Mouse (Mus musculus) layer of hippocampus, adult 11-12 months (tissue): ENCODE measurements around the gene Ifnk.

Experiments used
- DNase-seq: peaks from one replicate; pipeline ENCODE4 v3.0.0; 2022; ENCODE audit warnings: low spot score

Gene Ifnk

DNA sequence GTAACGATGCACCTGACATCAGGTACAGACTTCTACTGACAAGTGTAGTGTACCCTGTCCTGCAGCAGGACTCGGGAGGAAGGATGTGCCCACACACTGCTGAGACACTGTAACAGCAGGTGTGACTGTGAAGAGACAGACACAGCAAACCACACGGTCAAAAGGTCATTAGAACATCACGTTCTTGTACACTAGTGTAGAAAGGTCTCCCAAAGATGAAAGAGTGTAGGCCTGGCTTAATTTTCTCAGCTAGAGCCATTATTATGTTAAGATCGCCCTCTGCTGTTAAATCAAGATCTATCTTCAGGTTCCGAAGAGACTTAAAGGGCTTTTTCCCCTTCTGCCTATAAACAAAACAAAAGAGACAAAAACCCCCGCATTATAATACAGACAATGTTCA is 40.9 kb downstream of the Ifnk start:
- DNase-seq, result no peak

DNA sequence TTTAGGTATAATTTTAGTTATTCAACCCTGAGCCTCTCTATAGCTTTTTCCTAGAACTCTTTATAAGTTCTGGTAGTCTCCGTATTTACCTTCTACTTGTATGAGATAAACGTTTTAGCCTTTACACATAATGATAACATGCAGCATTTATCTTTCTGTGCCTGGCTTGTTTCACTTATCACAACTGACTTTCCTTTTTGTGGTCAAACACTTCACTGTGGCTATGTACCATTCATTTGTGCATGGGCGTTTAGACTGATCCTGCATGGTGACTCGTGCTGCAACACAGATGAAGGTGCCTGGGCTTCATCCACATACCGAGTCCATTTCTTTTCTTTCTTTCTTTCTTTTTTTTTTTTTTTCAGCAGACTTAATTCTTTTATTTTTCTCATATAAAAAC is 49.8 kb downstream of the Ifnk start:
- DNase-seq, result no peak
